Mouse (Mus musculus): ENCODE measurements at regions not wholly inside any gene's neighbourhood (a gene's known extent, or its start where the extent isn't known, plus 50 kb on each side); places are given as distances from the start of the nearest gene placed in this dataset.

GRCm38 (mm10) chr2:51822976-51823375, 112.0 kb downstream of the Rbm43 start:
- no peak for DNase-seq

DNA sequence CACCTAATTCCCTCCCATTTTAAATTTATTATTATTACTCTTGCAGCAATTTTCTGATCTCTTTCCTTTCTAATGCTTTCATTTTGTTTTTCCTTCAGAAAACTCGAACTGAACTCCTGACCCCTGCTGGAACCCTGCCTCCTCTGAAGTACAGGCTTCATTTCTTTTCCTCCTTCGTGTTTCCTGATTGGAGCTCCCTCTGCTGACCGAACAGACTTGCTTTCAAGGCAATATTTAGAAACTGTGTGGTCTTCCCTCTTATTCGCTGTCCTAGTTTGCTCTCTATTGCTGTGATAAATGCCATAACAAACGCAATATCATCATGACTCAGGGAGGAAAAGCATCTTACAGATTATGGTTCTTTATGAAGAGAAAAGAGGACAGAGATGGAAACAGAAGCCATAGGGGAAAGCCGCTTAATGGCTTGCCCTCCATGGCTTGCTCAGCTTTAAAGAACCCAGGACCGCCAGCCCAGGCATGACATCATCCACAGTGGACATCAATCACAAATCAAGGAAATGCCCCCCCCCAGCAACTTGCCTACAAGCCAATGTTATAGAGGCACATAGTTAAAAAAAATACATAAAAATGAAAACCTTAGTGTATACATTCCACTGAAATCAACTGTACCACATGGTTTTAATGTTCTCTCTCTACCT, 104.5 kb downstream of the Rbm43 start:
- DNase-seq = peak; percentile 5

GRCm38 (mm10) chr2:51830965-51831720, 103.8 kb downstream of the Rbm43 start:
- DNase-seq = no peak

GRCm38 (mm10) chr2:51837864-51838263, 97.1 kb downstream of the Rbm43 start:
- DNase-seq = no peak

- DNase-seq = no peak
Measured at GRCm38 (mm10) chr2:51840808-51841207, 94.2 kb downstream of the Rbm43 start.

- no peak for DNase-seq
Measured at GRCm38 (mm10) chr2:51844831-51845230, 90.1 kb downstream of the Rbm43 start.

DNA sequence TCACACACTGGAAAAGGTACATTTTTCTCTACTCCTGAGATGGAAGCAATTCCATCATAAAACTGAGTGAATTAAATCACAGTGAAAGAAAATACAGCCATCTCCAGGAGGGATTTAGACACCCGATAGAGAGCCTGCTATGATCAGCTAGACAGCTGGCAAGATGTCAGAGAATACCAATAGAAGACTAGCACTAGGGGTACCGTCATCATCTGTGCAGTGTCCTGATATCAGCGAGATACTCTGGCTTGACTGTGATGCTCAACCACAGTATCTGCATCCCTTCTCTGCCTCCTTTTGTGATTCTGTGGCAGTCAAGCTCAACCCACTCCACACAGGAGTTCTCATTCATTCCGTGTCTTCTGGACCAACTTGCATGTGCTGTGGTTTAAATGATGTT, 87.4 kb downstream of the Rbm43 start:
- DNase-seq = no peak

DNA sequence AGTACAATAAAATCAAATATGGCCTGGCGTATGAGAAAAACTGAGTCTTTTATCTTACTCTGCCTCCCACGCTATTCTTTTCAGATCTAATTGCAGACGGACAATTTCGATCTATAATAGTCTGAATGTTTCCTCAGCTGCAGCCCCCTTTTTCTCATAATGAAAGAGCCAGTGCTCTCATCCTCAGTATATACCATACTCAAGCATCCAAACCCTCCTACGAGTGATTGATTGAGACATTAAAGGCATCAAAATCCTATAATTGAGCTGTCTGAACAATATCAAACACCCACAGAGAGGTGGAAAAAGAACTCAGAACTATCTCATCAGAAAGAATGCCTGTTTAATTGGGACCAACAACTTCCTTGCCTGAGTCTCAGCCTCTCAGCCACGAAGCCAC, 87.0 kb downstream of the Rbm43 start:
- no peak for DNase-seq

GRCm38 (mm10) chr2:51848491-51848890, 86.5 kb downstream of the Rbm43 start:
- DNase-seq = no peak

- DNase-seq = no peak
Measured at GRCm38 (mm10) chr2:51850581-51850980, 84.4 kb downstream of the Rbm43 start.

GRCm38 (mm10) chr2:51851711-51852110, 83.3 kb downstream of the Rbm43 start:
- DNase-seq = no peak

- DNase-seq = no peak
Measured at GRCm38 (mm10) chr2:51857226-51857625, 77.7 kb downstream of the Rbm43 start.

GRCm38 (mm10) chr2:51866045-51866444, 68.9 kb downstream of the Rbm43 start:
- DNase-seq = no peak

- no peak for DNase-seq
Measured at GRCm38 (mm10) chr2:51868878-51869510, 66.0 kb downstream of the Rbm43 start.

GRCm38 (mm10) chr2:51871571-51871970, 63.4 kb downstream of the Rbm43 start:
- no peak for DNase-seq
